Mouse (Mus musculus) ES-E14 (cell line): Measurements from ENCODE around the gene Spef1. TPM values are rescaled to one million over a fixed set of nuclear protein-coding genes. Genes with fewer than 3 reads are reported as not detected.

Source experiments
- DNase-seq: peaks from one replicate; pipeline ENCODE4 v3.0.0-alpha.2; 2013; ENCODE audit warnings: low read depth, low spot score
- H3K27ac ChIP-seq: 2 replicates; pipeline ENCODE4 v1.5.1; 2012; ENCODE audit warnings: low read depth, mild to moderate bottlenecking, low read length, moderate library complexity, mixed read lengths; ENCODE audit not compliant: poor library complexity, insufficient read depth, severe bottlenecking
- H3K36me3 ChIP-seq: 2 replicates; pipeline ENCODE4 v1.6.1; 2012; ENCODE audit warnings: mild to moderate bottlenecking, low read length, moderate library complexity, mixed read lengths; ENCODE audit not compliant: control insufficient read depth, poor library complexity, insufficient read depth, severe bottlenecking
- H3K4me1 ChIP-seq, 2 experiments: fragments of 150-350 bp in 1 of 2; sonication (generic) in 1 of 2; 2 replicates each; pipeline ENCODE4 v1.6.1; 2012; ENCODE audit warnings: low read length in 2 of 2, mild to moderate bottlenecking in 1 of 2, mixed read lengths in 1 of 2; ENCODE audit not compliant: control insufficient read depth in 2 of 2, insufficient read depth in 2 of 2, poor library complexity in 1 of 2
- H3K4me3 ChIP-seq, 2 experiments: fragments of 150-350 bp in 1 of 2; sonication (generic) in 1 of 2; 2 replicates each; pipeline ENCODE4 v1.5.1; 2012; ENCODE audit warnings: low read length in 2 of 2, low read depth in 1 of 2, mild to moderate bottlenecking in 1 of 2, mixed read lengths in 1 of 2; ENCODE audit not compliant: insufficient read depth in 1 of 2, poor library complexity in 1 of 2, severe bottlenecking in 1 of 2
- H3K9ac ChIP-seq: 2 replicates; pipeline ENCODE4 v1.6.1; 2012; ENCODE audit warnings: low read depth, mild to moderate bottlenecking, low read length, mixed read lengths; ENCODE audit not compliant: poor library complexity, insufficient read depth, severe bottlenecking
- H3K9me3 ChIP-seq: fragments of 150-350 bp; sonication (generic); 2 replicates; pipeline ENCODE4 v1.6.1; 2012; ENCODE audit warnings: low read depth, mild to moderate bottlenecking, low read length; ENCODE audit not compliant: control insufficient read depth, insufficient read depth
- CHD2 ChIP-seq: IDR thresholded peaks from 2 replicates; pipeline ENCODE4 v1.6.1; 2014; ENCODE audit warnings: mild to moderate bottlenecking, low read depth, low read length, inconsistent platforms
- HCFC1 ChIP-seq: IDR thresholded peaks from 2 replicates; pipeline ENCODE4 v1.6.1; 2012; ENCODE audit warnings: low read length, inconsistent platforms, borderline replicate concordance; ENCODE audit not compliant: insufficient read depth
- MAFK ChIP-seq: IDR thresholded peaks from 2 replicates; pipeline ENCODE4 v1.6.1; 2014; ENCODE audit warnings: mild to moderate bottlenecking, low read depth, low read length, inconsistent platforms; ENCODE audit not compliant: insufficient read depth
- ZC3H11A ChIP-seq: IDR thresholded peaks from 2 replicates; pipeline ENCODE4 v1.6.1; 2012; ENCODE audit warnings: low read depth, mild to moderate bottlenecking, inconsistent platforms, low read length, borderline replicate concordance
- ZNF384 ChIP-seq: IDR thresholded peaks from 2 replicates; pipeline ENCODE4 v1.6.1; 2012; ENCODE audit warnings: low read depth, low read length, inconsistent platforms
- in situ Hi-C, 2 experiments: fragments of 600-800 bp; cut with MboI; formaldehyde crosslinking; loops; one replicate each; pipeline ENCODE4 v1.15.1; 2025; ENCODE audit warnings: low sequenced_read_pairs in 2 of 2, inconsistent platforms in 1 of 2; ENCODE audit not compliant: unreplicated experiment in 2 of 2
- total RNA-seq: library from RNA; depleted of rRNA; stranded (reverse); fragments of 300-350 nt; gene quantifications from 2 replicates; pipeline ENCODE4 v1.2.3, GENCODE M21; 2012

The Spef1 gene
- total RNA-seq, 1 experiment: 1.5 TPM

- no peak overlapping the region for H3K4me3 ChIP-seq
- in situ Hi-C loops: no loop called here
- TF ChIP-seq ZC3H11A (no peak), ZNF384 (no peak), HCFC1 (no peak), MAFK (no peak), CHD2 (no peak)
- no peak overlapping the region for H3K9ac ChIP-seq
- H3K27ac ChIP-seq: no peak overlapping the region
- H3K4me1 ChIP-seq: peaks cover 0 to 15% of the 10 kb centered on the region in 2 experiments; a peak in 2 of 4 replicates
- peaks cover 39% of the 10 kb centered on the region for H3K36me3 ChIP-seq
- no peaks in the 10 kb centered on the region for H3K9me3 ChIP-seq
- no peak for DNase-seq
Observed at GRCm38 (mm10) chr2:131146193-131147042, 40.7 kb downstream of the Spef1 start.

GRCm38 (mm10) chr2:131145536-131145935 lies 41.5 kb downstream of the Spef1 start:
- peaks cover 0 to 13% of the 10 kb centered on the region in 2 experiments; a peak in 1 of 4 replicates for H3K4me1 ChIP-seq
- H3K9ac ChIP-seq: no peak overlapping the region
- peaks cover 32% of the 10 kb centered on the region for H3K36me3 ChIP-seq
- H3K9me3 ChIP-seq: no peaks in the 10 kb centered on the region
- no peak for TF ChIP-seq HCFC1
- TF ChIP-seq MAFK: no peak
- TF ChIP-seq CHD2: no peak
- TF ChIP-seq ZC3H11A: no peak
- no peak for TF ChIP-seq ZNF384
- H3K27ac ChIP-seq: no peak overlapping the region
- DNase-seq: no peak
- no peak overlapping the region for H3K4me3 ChIP-seq
- in situ Hi-C loops: no loop called here

- no peak for DNase-seq
- Histone ChIP-seq H3K9me3 (no peaks in the 10 kb centered on the region), H3K36me3 (peaks cover 32% of the 10 kb centered on the region), H3K4me1 (peaks cover 0 to 13% of the 10 kb centered on the region in 2 experiments; a peak in 1 of 4 replicates), H3K4me3 (peak overlapping the region; percentile 51 to 55; a peak in 3 of 4 replicates), H3K27ac (no peak overlapping the region), H3K9ac (peak overlapping the region; percentile 19; the same call in 1 of the 2 replicates)
- in situ Hi-C loops: no loop called here
- TF ChIP-seq CHD2 (no peak), MAFK (no peak), HCFC1 (no peak), ZNF384 (no peak)
Observed at GRCm38 (mm10) chr2:131145121-131145520, 42.0 kb downstream of the Spef1 start.

GRCm38 (mm10) chr2:131143007-131143780 lies 43.9 kb downstream of the Spef1 start:
- peaks cover 0 to 13% of the 10 kb centered on the region in 2 experiments; a peak in 1 of 4 replicates for H3K4me1 ChIP-seq
- no peak for DNase-seq
- peaks cover 24% of the 10 kb centered on the region for H3K36me3 ChIP-seq
- H3K9ac ChIP-seq: 0 out of 2 replicates have a peak overlapping the region, but pooled peaks have one; percentile 4
- H3K27ac ChIP-seq: no peak overlapping the region
- TF ChIP-seq ZC3H11A: no peak
- TF ChIP-seq CHD2: no peak
- no peak for TF ChIP-seq ZNF384
- TF ChIP-seq HCFC1: no peak
- no peak for TF ChIP-seq MAFK
- peak overlapping the region; percentile 2 to 29; a peak in 3 of 4 replicates for H3K4me3 ChIP-seq
- no peaks in the 10 kb centered on the region for H3K9me3 ChIP-seq
- in situ Hi-C loops: no loop called here
